Mouse (Mus musculus) thymus, postnatal 0 days (tissue): ENCODE measurements at regions not wholly inside any gene's neighbourhood (a gene's known extent, or its start where the extent isn't known, plus 50 kb on each side); places are given as distances from the start of the nearest gene placed in this dataset.

ENCODE experiments used
- DNase-seq: peaks from one replicate; pipeline ENCODE4 v3.0.0-alpha.2; 2015; ENCODE audit warnings: low spot score

- DNase-seq = no peak
Measured at GRCm38 (mm10) chr12:107216119-107216518, 272.3 kb upstream of the 3110018I06Rik start.

GRCm38 (mm10) chr12:107221276-107221970 is 267.0 kb upstream of the 3110018I06Rik start:
- DNase-seq = no peak

- peak; percentile 54 for DNase-seq
Measured at GRCm38 (mm10) chr12:107222106-107222505, 266.3 kb upstream of the 3110018I06Rik start.

GRCm38 (mm10) chr12:107230097-107230496 is 258.3 kb upstream of the 3110018I06Rik start:
- no peak for DNase-seq

GRCm38 (mm10) chr12:107231629-107232028 is 256.8 kb upstream of the 3110018I06Rik start:
- DNase-seq = no peak

- DNase-seq = no peak
Measured at GRCm38 (mm10) chr12:107250747-107251470, 237.5 kb upstream of the 3110018I06Rik start.

GRCm38 (mm10) chr12:107251981-107252380 is 236.5 kb upstream of the 3110018I06Rik start:
- no peak for DNase-seq

GRCm38 (mm10) chr12:107262076-107262475 is 226.4 kb upstream of the 3110018I06Rik start:
- DNase-seq = no peak

GRCm38 (mm10) chr12:107262516-107262915 is 225.9 kb upstream of the 3110018I06Rik start:
- no peak for DNase-seq

- DNase-seq = no peak
Measured at GRCm38 (mm10) chr12:107266696-107267095, 221.7 kb upstream of the 3110018I06Rik start.

- no peak for DNase-seq
Measured at GRCm38 (mm10) chr12:107285622-107286021, 202.8 kb upstream of the 3110018I06Rik start.

GRCm38 (mm10) chr12:107291377-107291776 is 197.1 kb upstream of the 3110018I06Rik start:
- no peak for DNase-seq

GRCm38 (mm10) chr12:107307094-107307740 is 181.2 kb upstream of the 3110018I06Rik start:
- DNase-seq = no peak

GRCm38 (mm10) chr12:107315446-107315845 is 173.0 kb upstream of the 3110018I06Rik start:
- no peak for DNase-seq

- no peak for DNase-seq
Measured at GRCm38 (mm10) chr12:107322861-107323260, 165.6 kb upstream of the 3110018I06Rik start.

GRCm38 (mm10) chr12:107326101-107326500 is 162.3 kb upstream of the 3110018I06Rik start:
- DNase-seq = no peak

- no peak for DNase-seq
Measured at GRCm38 (mm10) chr12:107327107-107327770, 161.2 kb upstream of the 3110018I06Rik start.

- DNase-seq = no peak
Measured at GRCm38 (mm10) chr12:107328986-107329385, 159.4 kb upstream of the 3110018I06Rik start.

- no peak for DNase-seq
Measured at GRCm38 (mm10) chr12:107334366-107334765, 154.1 kb upstream of the 3110018I06Rik start.

GRCm38 (mm10) chr12:107335106-107335505 is 153.3 kb upstream of the 3110018I06Rik start:
- DNase-seq = no peak

GRCm38 (mm10) chr12:107338758-107339157 is 149.7 kb upstream of the 3110018I06Rik start:
- DNase-seq = no peak

- no peak for DNase-seq
Measured at GRCm38 (mm10) chr12:107356211-107356610, 132.2 kb upstream of the 3110018I06Rik start.
